In genomic region chr12:32926331-32927172, GRCm38 (mm10) we compare ENCODE assay signal across 8 mouse cellular contexts. TPM values are rescaled to one million over a fixed set of nuclear protein-coding genes. Genes with fewer than 3 reads are reported as not detected.
A peak's percentile ranks its signal among the peaks of the same experiment; 100 is the strongest.
DNase-seq lines count a peak whose midpoint lies in the region; ATAC-seq and TF ChIP-seq lines count a peak whose summit lies in the region.

No protein-coding gene starts in this region.

- ATAC-seq in kidney, postnatal 0 days (replicated peaks; ENCODE audit: low FRiP score, low read depth), result 0 out of 2 replicates have a peak, but pooled peaks have one; percentile 17
- no peak for ATAC-seq in inflammation-experienced regulatory T-cells, adult 6 months

- H3K9me3 ChIP-seq in kidney, postnatal 0 days (replicated peaks; ENCODE audit: low read length), result no peaks in the 10 kb centered on the region

- H3K79me2 ChIP-seq in myocyte (ENCODE audit: control insufficient read depth, insufficient read depth), result no peaks in the 10 kb centered on the region

- no peaks in the 10 kb centered on the region for H3K36me3 ChIP-seq in kidney, postnatal 0 days (ENCODE audit: insufficient read depth, low read length)
- no peaks in the 10 kb centered on the region for H3K36me3 ChIP-seq in myocyte (ENCODE audit: control insufficient read depth, insufficient read depth)

- no peaks in the 10 kb centered on the region for H3K27me3 ChIP-seq in kidney, postnatal 0 days (ENCODE audit: insufficient read depth, low read length)
- H3K27me3 ChIP-seq in myocyte (ENCODE audit: control insufficient read depth, insufficient read depth, insufficient read length), result no peaks in the 10 kb centered on the region

- intact Hi-C loops in gastrocnemius, postnatal 14 days (cut with DNase I; ENCODE audit: low total_unique reads), result no loop called here

- 65% methylated on average over 18 of the region's 18 CpGs for WGBS in kidney, postnatal 0 days

- H3ac ChIP-seq in myocyte (ENCODE audit: control insufficient read depth, insufficient read length), result no peak overlapping the region

- H3K27ac ChIP-seq in kidney, postnatal 0 days, result no peak overlapping the region

- no peak for DNase-seq in kidney, postnatal 0 days (ENCODE audit: low spot score)
- DNase-seq in kidney, postnatal 4 days, result no peak
- DNase-seq in cerebellum, postnatal 10 days, result peak; percentile 62 to 65
- peak; percentile 59 for DNase-seq in gastrocnemius, postnatal 14 days
- peak; percentile 80 for DNase-seq in layer of hippocampus, adult 9-11 months
- no peak for DNase-seq in testis, postnatal 14 days (ENCODE audit: low spot score)

- no peaks in the 10 kb centered on the region for H3K4me1 ChIP-seq in kidney, postnatal 0 days (replicated peaks; ENCODE audit: insufficient read depth, low read length)

- H3K4me2 ChIP-seq in kidney, postnatal 0 days (ENCODE audit: low read length), result no peak overlapping the region
- H3K4me2 ChIP-seq in myocyte (ENCODE audit: low read depth), result peak overlapping the region; percentile 73

- no peak overlapping the region for H3K9ac ChIP-seq in kidney, postnatal 0 days (ENCODE audit: low read depth, low read length)

- H3K4me3 ChIP-seq in kidney, postnatal 0 days (replicated peaks; ENCODE audit: low read depth, low read length), result no peak overlapping the region
- no peak overlapping the region for H3K4me3 ChIP-seq in myocyte

- TF ChIP-seq POLR2A in myocyte (IDR thresholded peaks at IDR 0.05; ENCODE audit: insufficient read length, low read depth), result no peak

- TF ChIP-seq CTCF in kidney, postnatal 0 days (IDR thresholded peaks at IDR 0.05; ENCODE audit: low read depth), result no peak

TF ChIP-seq in myocyte, 11 proteins besides CTCF, POLR2A, EP300 and RAD21:
- peak; percentile 86 for TF ChIP-seq TCF12 (IDR thresholded peaks at IDR 0.05; ENCODE audit: insufficient read depth, poor library complexity, severe bottlenecking)
- no peak for TF ChIP-seq REST (IDR thresholded peaks at IDR 0.05; ENCODE audit: insufficient read depth, insufficient read length)
- TF ChIP-seq MYOG (IDR thresholded peaks at IDR 0.05; ENCODE audit: control insufficient read depth in 1 of 3, insufficient read depth in 1 of 3, insufficient read length in 2 of 3, low read depth in 2 of 3), result peak in 2 of 3 experiments; percentile 39 to 69
- 0 out of 2 replicates have a peak, but pooled peaks have one; percentile 6 for TF ChIP-seq CEBPB (IDR thresholded peaks at IDR 0.05; ENCODE audit: insufficient read depth, poor library complexity, severe bottlenecking)
- peak; percentile 94 to 96 (median 94) for TF ChIP-seq MYOD1 (IDR thresholded peaks at IDR 0.05; ENCODE audit: control insufficient read depth in 1 of 3, insufficient read length in 2 of 3, low read depth in 2 of 3)
- TF ChIP-seq TCF3 (IDR thresholded peaks at IDR 0.05; ENCODE audit: insufficient read length, low read depth), result peak; percentile 53
TF ChIP-seq in myocyte: peak in this region for 5.

RNA-seq across cellular contexts. Expression of gene Sypl, which starts 27.1 kb away (rescaled TPM):
- 174 and 179 TPM in 2 replicates for polyA plus RNA-seq in kidney, postnatal 0 days (2015; fragmentation: Nextera tagmentation; extraction: Ambion mirVana)
- total RNA-seq in gastrocnemius, postnatal 14 days (2021), result 100 to 1,000 TPM; 124 TPM
- 64.0 TPM for polyA plus RNA-seq in myocyte (2012; fragmentation: generic; extraction: Trizol)
- polyA plus RNA-seq in inflammation-experienced regulatory T-cells, adult 6 months (2017; shearing (Covaris generic)), result 100 to 1,000 TPM in 2 of 3 experiments, 10 to 100 TPM in 1; 64.6 to 105 (median 104) TPM

Comparison
In these comparisons a context has a peak if more than half of its experiments do, and no peak if none do; other contexts are left out.
1. DNase-seq: peak in cerebellum, postnatal 10 days (2 of 2), gastrocnemius, postnatal 14 days (single experiment) and layer of hippocampus, adult 9-11 months (single experiment); none in kidney, postnatal 0 days (single experiment), kidney, postnatal 4 days (0 of 2) and testis, postnatal 14 days (single experiment).